Mouse (Mus musculus): ENCODE results near the gene Mmp25.

Mmp25 gene

DNA sequence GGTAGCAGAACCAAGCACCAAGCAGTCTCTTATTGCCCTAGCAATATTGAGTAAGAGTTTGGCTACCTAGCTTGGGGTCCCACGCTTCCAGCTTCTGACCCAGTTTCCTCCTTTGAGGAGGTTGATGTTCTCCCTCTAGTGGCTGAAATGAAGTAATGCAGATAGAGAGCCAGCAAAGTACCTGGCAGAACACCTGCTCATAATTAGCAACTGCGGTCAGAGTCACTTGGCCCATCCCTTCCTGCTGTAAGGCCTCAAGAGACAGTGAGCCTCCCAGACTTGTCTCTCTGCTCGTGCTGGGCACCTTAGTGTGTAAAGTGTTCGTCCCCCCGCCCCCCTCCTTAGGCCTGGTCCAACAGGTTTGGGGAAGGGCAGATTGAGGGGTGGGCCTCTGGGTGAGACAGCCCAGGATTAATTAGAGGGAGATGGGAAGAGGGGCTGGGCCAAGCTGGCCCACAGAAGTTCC lies 19.5 kb upstream of the Mmp25 start:
- no peak for DNase-seq (ENCODE audit: low read depth, low spot score)

DNA sequence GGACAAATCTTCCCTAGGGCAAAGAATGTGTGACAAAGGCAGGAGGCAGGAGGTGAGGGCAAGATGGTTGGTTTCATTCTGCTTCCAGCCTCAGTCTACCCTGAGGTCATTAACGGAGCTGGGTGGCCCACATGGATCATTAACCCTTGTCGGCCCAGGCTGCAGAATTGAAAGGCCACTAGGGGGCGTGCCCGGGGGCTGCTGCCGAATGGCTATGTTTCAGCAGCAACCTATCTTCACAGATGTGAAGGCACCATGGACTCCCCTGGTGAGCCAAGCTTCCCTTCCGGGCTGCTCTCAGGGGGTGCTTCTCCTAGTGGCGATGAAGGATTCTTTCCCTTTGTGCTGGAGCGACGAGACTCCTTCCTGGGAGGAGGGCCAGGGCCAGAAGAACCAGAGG lies 16.4 kb upstream of the Mmp25 start:
- no peak for DNase-seq (ENCODE audit: low read depth, low spot score)

DNA sequence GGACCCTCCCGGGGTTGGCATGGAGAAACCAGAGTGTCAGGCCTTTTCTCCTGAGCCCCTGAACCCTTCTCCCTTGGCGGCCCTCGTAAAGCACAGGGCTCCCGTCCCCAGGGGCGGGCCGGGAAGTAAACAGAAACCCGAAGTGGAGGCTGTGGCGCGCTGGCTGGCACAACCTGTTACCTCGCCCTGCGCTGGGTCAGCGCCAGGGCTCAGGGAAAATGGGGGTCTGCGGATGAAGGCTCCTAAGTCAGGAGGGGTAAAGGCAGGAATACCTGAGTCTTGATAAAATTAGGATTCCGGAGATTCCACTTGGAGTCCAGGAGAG lies 15.8 kb upstream of the Mmp25 start:
- no peak for DNase-seq (ENCODE audit: low read depth, low spot score)

DNA sequence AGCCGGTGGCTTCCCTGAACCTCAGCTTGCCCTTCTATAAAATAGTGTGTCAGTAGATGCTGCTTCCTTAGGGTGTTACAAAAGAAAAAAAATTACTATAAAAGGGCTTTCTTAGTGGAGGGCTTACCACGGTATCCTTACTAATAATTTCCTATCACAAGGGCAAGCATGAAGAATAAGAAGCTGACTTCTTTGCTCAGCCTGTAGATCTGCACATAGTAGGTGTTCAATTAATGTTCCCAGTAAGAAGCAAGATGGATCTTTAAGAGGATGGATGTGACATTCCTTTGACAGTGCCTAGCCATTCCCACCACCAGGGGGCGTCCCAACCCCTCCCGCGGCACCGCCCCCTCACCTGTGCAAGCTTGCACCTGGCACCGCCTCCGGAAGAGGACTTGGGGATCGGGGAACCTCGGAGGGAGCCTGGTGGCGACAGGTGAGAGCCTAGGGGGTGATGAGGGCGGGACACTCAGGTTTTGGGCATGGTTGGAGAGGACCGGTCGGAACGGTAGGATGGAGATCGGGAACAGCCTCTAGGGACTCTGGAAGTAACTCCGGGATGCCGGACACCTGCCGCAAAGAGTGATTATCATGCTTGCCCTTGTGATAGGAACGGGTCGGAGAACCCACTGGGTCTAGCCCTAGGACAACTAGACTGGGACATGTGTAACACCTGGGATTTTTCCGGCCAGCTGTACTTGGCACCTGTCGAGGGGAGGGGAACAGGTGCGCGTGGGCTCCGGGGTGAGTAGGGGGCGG lies 15.2 kb upstream of the Mmp25 start, which contains the start of gene Bicdl2:
Bicdl2 (plus strand) TSS at position 390 of the 759 bp plus-strand sequence.
- DNase-seq (ENCODE audit: low read depth, low spot score): no peak

DNA sequence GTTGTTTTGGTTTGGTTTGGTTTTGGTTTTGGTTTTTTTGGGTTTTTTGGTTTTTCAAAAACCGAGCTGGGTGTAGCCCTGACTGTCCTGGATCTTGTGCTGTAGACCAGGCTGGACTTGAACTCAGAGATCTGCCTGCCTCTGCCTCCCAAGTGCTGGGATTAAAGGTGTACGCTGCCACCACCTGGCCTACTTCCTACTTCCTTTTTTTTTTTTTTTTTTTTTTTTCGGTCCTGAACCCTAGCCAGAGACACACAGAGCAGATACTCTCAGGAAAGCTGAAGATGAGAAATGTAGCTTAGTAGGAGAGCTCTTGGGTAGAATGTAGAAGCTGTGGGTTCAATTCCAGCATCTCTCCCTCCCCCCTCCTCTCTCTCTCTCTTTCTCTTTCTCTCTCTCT lies 13.4 kb upstream of the Mmp25 start:
- no peak for DNase-seq (ENCODE audit: low read depth, low spot score)

DNA sequence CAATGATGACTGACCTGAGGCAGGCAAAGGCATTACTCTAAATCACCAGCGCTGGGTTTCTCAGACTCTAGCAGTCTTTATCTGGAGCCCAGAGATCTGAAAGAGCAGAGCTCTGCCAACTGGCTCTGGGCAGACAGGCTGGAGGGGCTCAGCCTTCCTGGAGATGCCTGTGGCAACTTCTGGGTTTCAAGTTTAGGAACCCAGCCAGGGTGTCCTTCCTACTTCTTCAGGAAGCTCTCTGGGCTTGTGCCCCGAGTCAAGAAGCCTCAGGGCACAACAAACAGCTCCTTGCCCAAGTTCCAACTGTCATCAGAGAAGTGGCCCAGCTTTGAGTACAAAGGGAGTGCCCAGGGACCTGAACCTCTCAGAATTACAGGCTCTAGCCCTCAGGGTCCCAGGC lies 9.3 kb upstream of the Mmp25 start:
- no peak for DNase-seq (ENCODE audit: low read depth, low spot score)

DNA sequence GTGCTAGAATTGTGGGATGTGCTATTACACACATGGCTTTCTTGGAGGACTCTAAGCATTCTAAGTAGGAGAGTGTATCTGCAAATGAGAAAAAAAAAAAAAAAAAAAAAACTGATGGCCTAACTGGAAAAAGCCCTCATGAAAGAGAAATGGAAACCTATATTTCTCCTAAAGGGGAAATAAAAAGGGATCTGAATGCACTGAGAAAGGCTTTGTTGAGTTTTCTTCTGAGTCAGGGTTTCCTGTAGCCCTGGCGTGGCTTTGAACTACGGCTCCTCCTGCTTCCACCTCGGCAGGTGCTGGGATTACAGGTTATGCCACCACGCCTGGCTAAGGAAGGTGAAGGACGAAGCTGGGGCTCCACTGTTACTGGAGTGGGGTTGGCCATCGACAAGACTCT lies 8.9 kb upstream of the Mmp25 start:
- DNase-seq (ENCODE audit: low read depth, low spot score): no peak

DNA sequence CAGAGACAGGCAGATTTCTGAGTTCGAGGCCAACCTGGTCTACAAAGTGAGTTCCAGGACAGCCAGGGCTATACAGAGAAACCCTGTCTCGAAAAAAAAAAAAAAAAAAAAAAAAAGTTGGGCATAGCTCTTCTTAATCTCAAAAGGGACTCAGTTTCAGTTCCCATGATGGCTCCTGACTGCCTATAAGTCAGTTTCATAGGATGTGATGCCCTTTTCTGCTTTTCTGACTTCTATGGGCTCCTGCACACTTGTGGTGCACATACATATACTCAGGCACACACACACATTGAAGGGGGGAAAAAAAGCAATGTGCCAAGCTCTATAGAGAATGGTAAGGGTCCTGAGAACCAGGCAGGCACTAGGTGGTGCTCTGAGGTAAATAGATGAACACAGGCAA lies 8.2 kb upstream of the Mmp25 start:
- no peak for DNase-seq (ENCODE audit: low read depth, low spot score)

DNA sequence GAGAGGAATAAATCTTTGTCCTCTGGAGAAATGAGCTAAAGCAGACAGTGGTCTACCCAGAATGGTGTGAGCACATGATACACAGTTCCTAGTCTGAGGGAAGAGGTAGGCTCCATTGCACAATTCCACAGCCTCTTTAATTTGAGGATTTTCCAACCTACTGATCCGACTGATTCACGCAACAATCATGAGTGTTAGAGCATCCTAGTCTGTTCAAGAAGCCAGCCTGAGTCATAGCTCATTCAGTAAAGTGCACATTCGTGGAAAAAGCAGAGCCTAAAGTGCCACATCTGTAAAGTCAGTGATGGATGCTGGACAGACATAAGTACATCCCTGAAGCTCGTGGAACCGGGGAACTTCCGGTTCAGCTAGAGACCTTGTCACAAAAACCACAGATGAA lies 6.3 kb upstream of the Mmp25 start:
- no peak for DNase-seq (ENCODE audit: low read depth, low spot score)

DNA sequence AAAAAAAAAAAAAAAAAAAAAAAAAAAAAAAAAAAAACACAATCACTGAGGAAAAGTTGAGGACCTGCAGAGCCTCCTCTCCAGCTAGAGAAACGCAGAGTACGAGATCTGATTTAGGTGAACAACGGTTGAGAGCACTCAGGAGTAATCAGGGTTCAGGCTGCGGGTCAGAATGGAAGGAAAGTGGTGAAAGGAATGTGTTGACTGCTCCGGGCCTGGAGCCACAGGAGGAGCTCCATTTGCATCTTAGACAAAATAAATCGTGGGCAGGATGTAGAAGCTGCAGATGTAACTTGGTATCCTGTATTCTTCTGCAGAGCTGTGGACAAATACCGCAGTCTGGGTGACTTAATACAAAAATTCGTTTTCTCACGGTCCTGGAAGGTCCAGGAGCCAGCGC lies 817 bp upstream of the Mmp25 start:
- no peak for DNase-seq (ENCODE audit: low read depth, low spot score)

DNA sequence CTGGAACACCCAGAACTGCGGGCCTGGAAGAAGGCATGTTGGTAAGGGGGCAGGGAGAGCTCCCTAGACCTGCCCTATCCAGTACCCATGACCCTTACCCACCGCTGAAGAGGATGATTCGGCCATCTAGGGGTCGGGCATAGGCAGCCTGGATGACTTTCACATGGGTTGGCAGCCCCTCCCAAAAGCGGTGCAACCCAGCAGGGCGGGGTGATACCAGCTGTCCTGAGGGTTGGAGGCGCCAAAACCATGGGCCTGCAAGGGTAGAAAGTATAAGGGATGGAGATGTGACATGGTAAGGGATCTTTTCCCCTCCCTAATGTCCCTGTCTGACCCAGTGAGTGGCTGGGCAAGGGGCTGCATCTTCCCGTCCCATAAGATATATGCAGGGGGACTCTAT lies 13.8 kb downstream of the Mmp25 start:
- no peak for DNase-seq (ENCODE audit: low read depth, low spot score)

DNA sequence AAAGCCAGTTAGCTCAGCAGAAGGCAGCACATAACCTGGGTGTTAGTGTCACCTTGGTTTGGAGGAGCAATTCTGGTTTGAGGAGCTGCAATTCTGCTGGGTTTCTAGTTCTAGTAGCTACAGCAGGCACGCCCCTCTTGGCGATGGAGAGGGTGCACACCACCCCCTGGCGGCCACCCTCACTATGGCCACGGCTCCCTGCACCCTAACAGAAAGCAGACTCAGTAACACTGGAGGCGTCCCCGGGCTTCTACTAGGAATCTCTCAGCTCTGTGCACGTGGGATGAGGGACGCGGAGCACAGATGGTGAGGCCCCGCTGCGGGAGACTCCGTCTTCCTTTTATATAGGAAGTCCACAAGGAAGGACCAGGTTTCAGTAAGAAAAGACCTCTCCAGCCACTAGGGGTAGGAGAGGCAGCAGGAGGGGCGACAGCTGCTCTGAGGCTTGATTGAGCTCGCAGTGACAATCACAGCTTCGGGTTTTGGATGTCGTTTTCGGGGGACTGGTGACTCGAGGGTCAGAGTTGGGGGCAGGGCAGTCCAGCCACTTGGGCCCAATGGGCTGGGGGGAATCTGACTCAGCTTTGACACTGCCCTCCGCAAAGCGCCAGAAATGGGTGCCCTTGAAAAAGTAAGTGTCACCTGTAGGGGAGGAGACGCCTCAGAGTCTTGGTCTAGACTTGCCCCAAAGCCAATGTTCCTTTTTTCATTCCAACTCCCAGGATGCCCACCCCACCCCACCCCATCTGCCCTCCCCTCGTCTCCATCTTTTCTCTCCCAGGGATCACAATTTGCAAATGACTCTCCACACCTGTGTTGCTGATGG lies 14.7 kb downstream of the Mmp25 start:
- peak; percentile 70 for DNase-seq (ENCODE audit: low read depth, low spot score)

DNA sequence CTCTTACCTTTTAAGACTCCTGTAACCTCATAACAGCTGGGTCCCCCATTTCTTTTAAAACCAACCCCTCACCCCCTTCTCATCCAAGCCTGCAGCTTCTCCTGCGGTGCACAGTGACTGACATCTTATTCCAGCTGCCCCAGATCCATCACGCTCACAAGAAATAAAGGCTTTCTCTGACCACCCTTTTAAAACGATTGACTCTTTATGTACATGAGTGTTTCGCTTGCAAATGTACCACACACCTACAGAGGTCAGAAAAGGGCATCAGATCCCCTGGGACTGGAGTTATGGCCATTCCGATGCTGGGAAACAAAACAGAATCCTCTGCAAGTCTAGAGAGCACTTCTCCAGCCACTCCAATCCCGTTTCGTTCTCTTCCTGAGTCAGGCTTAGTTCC lies 17.3 kb downstream of the Mmp25 start:
- no peak for DNase-seq (ENCODE audit: low read depth, low spot score)

DNA sequence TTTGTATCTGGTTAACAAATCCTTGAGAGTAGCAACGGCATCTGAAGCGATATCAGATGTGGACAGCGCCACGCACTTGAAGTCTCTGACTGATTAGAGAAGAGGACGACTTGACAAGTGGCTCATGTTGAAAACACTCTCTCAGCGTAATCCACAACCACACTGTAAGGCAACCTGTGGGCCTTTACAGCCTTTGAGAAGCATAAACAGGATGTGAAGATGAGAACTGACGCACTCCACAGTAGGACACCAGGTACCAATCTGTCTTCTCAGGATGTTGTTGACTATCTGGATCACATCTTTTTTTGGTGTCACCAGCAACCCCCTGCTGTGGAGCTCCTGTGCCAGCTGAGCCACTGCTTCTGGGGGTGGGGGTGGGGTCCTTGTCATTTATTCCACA lies 24.7 kb downstream of the Mmp25 start:
- DNase-seq (ENCODE audit: low read depth, low spot score): no peak

DNA sequence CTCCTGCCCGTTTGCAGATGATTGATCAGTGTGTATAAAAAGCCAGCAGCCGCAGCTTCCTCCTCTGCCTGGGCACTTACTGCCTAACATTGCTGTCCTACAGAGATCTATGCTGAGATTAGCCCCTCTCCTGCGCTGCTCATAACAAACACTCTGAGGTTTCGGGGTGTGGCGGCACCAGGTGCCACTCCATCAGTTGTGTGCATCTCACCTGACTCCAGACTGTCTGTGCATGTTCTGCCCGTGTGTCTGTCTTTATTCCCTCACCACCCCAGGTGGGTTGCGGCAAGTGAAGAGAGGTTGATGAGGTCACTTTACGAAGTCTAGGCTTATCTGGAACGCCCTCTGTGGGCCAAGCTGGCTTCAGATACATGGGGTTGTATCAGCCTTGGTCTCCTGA lies 28.0 kb downstream of the Mmp25 start:
- DNase-seq (ENCODE audit: low read depth, low spot score): no peak

DNA sequence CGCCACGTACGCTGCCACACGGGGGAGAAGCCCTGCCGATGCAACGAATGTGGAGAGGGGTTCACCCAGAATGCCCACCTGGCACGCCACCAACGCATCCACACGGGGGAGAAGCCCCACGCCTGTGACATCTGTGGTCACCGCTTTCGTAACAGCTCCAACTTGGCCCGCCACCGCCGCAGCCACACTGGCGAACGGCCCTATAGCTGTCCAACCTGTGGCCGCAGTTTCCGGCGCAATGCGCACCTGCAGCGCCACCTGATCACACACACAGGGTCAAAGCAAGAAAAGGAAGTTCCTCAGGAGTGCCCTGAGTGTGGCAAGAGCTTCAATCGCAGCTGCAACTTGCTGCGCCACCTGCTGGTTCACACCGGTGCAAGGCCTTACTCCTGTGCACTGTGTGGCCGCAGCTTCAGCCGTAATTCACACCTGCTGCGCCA lies 34.7 kb downstream of the Mmp25 start:
- no peak for DNase-seq (ENCODE audit: low read depth, low spot score)

DNA sequence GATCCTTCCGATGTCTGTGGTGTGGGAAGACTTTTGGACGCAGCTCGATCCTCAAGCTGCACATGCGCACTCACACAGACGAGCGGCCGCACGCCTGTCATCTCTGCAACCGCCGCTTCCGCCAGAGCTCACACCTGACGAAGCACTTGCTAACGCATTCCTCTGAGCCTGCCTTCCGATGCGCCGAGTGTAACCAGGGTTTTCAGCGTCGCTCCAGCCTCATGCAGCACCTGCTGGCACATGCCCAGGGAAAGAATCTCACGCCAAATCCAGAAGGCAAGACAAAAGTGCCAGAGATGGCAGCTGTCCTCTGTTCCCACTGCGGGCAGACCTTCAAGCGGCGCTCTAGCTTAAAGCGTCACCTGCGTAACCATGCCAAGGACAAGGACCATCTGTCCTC lies 35.5 kb downstream of the Mmp25 start:
- no peak for DNase-seq (ENCODE audit: low read depth, low spot score)

DNA sequence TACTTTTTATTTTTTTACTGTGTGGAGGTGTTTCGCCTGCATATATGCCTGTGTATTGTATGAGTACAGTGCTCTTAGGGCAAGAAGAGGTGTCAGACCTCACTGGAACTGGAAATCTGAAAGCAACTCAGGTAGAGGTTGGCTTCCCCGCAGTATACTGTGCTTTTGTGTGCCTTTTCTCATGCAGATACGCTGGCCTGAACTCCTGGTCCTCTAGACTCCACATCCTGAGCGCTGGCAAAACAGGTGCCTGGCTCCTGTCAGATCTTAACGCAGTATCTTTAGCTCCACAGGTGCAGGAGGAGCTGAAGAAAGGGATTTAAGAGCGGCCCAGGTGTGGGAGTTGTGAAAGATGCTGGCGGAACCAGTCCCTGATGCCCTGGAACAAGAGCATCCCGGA lies 39.9 kb downstream of the Mmp25 start:
- no peak for DNase-seq (ENCODE audit: low read depth, low spot score)

DNA sequence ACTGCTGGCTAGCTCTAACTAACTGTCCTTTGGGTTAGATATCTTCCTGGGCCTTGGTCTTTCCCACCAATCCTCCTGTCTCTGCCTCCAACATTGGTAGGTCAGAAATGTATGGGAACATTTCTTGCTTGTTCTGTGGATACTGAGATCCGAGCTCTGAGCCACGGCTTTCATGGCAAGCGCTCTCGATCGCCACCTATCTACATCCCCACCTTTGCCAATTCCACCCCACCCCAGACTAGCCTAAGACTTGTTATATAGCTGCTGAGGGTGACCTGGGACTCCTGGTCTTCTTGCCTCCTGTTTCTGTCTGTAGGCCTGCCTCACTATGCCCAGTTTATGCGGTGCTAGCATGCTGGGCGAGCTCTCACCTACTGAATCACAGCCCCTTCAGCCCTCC lies 40.7 kb downstream of the Mmp25 start:
- no peak for DNase-seq (ENCODE audit: low read depth, low spot score)

DNA sequence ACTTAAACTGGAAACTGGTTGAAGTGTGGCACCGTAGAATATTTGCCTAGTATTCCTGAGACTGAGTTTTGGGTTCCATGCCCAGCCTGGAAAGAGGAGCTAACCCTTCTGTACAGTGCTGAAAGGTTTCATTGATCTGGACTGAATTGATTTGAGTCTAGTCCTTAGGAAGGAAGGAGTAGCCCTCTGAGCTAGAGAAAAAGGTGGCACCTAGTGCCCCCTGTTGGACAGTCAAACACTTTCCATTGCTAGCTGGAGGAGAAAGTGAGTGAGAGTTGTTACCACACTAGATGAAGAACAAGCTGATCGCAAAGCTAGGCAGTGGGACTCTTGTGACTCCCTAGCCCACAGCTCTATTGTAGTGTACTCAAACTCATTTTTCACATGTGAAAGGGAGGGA lies 41.5 kb downstream of the Mmp25 start:
- DNase-seq (ENCODE audit: low read depth, low spot score): no peak

DNA sequence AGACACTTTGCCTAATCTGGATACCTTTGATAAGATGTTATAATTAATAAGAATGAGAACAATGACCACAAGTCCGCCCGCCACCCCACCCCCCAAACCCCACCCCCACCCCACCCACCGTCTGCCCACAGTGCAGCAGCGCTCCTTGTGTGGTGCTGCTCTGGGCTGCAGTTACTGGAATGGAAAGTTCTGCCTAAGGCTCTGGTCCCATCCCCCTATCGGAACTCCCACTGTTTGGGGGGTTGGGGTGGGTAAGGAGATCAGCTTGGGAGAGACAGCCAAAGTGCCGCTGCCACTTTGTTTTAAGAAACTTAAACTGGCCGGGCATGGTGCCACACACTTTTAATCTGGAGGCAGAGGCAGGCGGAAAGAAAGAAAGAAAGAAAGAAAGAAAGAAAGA lies 42.0 kb downstream of the Mmp25 start:
- DNase-seq (ENCODE audit: low read depth, low spot score): no peak

DNA sequence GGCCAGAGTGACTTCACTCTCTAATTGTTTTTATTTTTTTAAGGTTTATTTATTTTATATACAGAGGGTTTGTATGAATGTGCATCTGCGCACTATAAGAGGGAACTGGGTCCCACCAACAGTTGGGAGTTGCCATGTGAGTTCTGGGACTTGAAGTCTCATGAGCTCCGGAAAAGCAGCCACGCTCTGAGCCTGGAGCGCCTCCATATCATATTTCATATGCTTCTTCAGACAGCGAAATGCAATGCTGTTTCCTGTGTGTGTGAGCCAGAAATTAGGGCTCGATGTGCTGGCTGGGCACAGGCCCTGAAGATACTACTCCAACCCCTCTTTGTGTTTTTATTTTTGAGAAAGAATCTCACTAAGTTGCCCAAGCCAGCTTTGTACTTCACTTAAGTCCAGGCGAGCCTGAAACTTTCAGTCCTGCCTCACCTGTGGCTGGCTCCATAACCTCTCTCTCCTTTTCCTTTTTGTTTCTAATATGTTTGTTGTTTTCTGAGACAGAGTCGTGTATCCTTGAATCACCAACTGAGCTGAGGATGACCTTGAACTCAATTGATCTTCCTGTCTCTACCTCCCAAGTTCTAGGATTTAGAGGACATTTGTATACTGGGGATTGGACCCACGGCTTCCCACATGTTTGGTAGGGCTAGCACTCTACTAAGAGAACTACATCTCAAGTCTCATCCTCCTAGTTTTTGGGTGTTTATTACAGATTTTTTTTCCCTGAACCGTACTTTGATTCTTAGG lies 43.1 kb downstream of the Mmp25 start:
- DNase-seq (ENCODE audit: low read depth, low spot score): no peak

Measured in telencephalon, adult 2 months (tissue).